Mouse (Mus musculus) kidney, adult 10 weeks (tissue): ENCODE results near the gene Vwa8. TPM values are rescaled to one million over a fixed set of nuclear protein-coding genes. Genes with fewer than 3 reads are reported as not detected.

Source experiments
- polyA plus RNA-seq: library from polyadenylated mRNA; stranded (reverse); fragments of 350-450 nt; fragmentation: Illumina TruSeq; extraction: RNeasy Lipid Tissue Mini Kit (QIAGEN cat#74804); gene quantifications from one replicate; pipeline ENCODE4 v1.2.3, GENCODE M21; 2014; ENCODE audit warnings: low read depth, low replicate concordance

Gene Vwa8
- 95.5 TPM for polyA plus RNA-seq

GRCm38 (mm10) chr14:78848941-78849911 lies at the start of gene Vwa8:
Gene Vwa8, plus strand, starts transcription at chr14:78849052.

Other genes starting within 250 kb of the Vwa8 start
- gene Dgkh, start 116.3 kb upstream of the Vwa8 start, polyA plus RNA-seq: 8.2 TPM